Mouse (Mus musculus) kidney, adult 2 months (tissue): ENCODE results near the gene Sorcs1.

Experiments used
- CTCF ChIP-seq: fragments of 200-500 bp; conservative IDR thresholded peaks from 2 replicates; pipeline ENCODE4 v1.5.1; 2011; ENCODE audit warnings: low read depth, mild to moderate bottlenecking, control low read depth, low read length, moderate library complexity, mixed read lengths; ENCODE audit not compliant: insufficient read depth, insufficient read length
- POLR2A ChIP-seq: fragments of 200-500 bp; IDR thresholded peaks from one replicate; pipeline ENCODE4 v1.6.1; 2011; ENCODE audit warnings: low read depth, low read length, control low read depth

DNA sequence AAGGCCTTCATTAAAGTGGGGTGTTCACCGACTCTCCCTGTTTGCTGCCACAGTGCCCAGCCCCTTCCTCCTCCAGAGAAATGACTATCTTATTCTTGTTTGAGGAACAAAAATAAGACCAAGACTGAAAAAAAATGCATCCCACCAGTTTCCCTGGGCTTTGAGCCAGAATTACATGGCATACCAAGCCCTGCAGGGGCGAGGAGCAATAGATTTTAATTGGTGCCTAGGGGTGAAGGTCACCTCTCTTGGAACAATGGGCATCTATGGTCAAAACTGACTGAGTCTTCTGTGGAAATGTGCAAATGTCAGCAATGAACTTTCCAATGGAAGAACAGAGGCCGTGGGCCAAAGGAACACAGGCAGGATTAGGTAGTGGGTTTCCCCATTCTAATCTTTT lies 312.0 kb downstream of the Sorcs1 start:
- TF ChIP-seq CTCF, result no peak
- TF ChIP-seq POLR2A, result no peak
